Mouse (Mus musculus): ENCODE measurements around the gene Ap5z1. TPM values are rescaled to one million over a fixed set of nuclear protein-coding genes. Genes with fewer than 3 reads are reported as not detected.

The Ap5z1 gene
- polyA plus RNA-seq, 1 experiment, result 6.6 TPM

DNA sequence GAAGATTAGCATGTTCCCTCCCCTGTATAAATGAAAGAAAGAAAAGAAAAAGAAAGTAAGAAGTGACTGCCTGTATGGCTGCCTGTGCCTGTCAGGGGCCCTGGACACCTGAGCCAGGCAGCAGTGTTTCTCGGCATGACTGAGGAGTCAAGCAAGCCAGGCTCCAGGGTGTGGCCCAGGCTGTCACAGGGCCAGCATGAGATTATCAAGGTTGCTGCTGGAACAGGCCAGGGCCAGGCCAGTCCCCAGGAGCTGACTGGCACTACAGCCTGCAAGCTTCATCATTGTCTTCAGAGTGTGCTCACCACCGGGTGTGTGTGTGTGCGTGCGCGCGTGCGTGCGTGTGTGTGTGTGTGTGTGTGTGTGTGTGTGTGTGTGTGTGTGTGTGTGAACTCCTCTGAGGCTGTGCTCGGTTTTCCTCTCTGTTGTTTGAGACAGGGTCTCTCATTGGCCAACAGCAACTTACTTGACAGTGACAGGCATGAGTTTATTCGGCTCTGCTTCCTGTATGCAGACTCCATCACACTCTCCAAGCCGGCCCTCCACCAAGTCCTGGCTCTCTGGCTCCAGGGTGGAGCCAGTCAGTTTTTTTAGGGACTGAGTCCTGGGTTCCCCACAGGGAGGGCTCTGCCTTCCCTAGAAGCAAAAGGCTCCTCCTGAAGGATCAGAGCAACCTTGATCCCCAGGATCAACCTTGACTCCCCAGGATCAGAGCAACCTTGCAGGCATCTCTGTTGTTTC is 18.8 kb upstream of the Ap5z1 start:
- Histone ChIP-seq H3K4me3 (ENCODE audit: insufficient read depth, poor library complexity, severe bottlenecking) (no peak overlapping the region), H3K36me3 (ENCODE audit: control insufficient read depth, insufficient read depth) (no peaks in the 10 kb centered on the region), H3K79me2 (ENCODE audit: control insufficient read depth, insufficient read depth) (peaks cover 37% of the 10 kb centered on the region), H3ac (ENCODE audit: control insufficient read depth, insufficient read length, low read depth) (no peak overlapping the region), H3K79me3 (ENCODE audit: low read depth) (peaks cover 4% of the 10 kb centered on the region), H3K27me3 (ENCODE audit: control insufficient read depth, insufficient read depth, insufficient read length) (no peaks in the 10 kb centered on the region)
- TF ChIP-seq FOSL1 (IDR thresholded peaks at IDR 0.05; ENCODE audit: insufficient read depth, low read length, poor library complexity, severe bottlenecking), result no peak
- no peak for TF ChIP-seq USF1 (IDR thresholded peaks at IDR 0.05; ENCODE audit: low read depth)
- no peak for TF ChIP-seq CEBPB (IDR thresholded peaks at IDR 0.05; ENCODE audit: low read depth)
- TF ChIP-seq MYOG (IDR thresholded peaks at IDR 0.05; ENCODE audit: control insufficient read depth, extremely low read depth, insufficient read length), result no peak
- no peak for TF ChIP-seq MYOD1 (IDR thresholded peaks at IDR 0.05; ENCODE audit: control insufficient read depth, insufficient read length, low read depth)
- no peak for TF ChIP-seq CTCF (IDR thresholded peaks at IDR 0.05; ENCODE audit: control insufficient read depth, insufficient read depth, insufficient read length)
- TF ChIP-seq MAX (IDR thresholded peaks at IDR 0.05), result no peak

DNA sequence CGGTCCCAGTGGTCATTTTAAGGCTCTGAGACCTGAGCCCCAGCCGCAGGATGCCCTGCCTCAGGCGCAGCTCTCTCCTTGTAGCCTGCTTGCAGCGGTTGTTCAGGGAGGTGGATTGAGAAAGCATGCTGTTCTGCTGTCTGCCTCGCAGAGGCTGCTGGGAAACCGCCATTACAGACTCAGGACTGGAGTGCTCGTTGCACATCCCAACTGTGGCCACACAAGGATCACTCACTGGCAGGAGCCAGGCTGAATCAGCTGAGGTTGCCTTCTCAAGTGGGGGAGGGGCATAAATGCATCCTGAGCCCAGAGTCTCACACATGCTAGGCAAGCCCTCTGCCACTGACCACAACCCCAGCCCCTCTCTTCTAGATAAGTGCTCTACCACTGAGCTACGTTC is 18.0 kb upstream of the Ap5z1 start:
- Histone ChIP-seq H3K36me3 (ENCODE audit: control insufficient read depth, insufficient read depth) (no peaks in the 10 kb centered on the region), H3K79me3 (ENCODE audit: low read depth) (peaks cover 4% of the 10 kb centered on the region), H3K27me3 (ENCODE audit: control insufficient read depth, insufficient read depth, insufficient read length) (no peaks in the 10 kb centered on the region)

DNA sequence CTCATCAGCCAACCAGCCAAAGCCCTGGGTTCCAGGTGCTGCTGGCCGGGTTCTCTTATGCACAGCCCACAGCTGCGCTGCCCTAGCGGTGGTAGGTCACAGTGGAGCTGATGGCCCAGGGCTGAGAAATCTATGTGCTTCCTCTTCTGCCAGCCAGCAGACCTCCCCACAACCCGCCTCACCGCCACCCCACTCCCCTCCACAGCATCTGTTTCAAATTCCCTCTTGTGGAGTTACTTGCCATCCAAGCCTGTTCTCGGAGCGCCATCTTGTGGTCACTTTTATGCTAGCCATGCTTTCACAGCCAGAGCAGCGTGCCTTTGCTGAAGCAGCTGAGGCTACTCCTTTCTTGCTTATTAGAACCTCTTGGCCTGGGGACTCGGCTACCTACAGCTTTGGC is 15.7 kb upstream of the Ap5z1 start:
- Histone ChIP-seq H3K36me3 (ENCODE audit: control insufficient read depth, insufficient read depth) (peaks cover 4% of the 10 kb centered on the region), H3K27me3 (ENCODE audit: control insufficient read depth, insufficient read depth, insufficient read length) (no peaks in the 10 kb centered on the region), H3K79me2 (ENCODE audit: control insufficient read depth, insufficient read depth) (peaks cover 13% of the 10 kb centered on the region), H3ac (ENCODE audit: control insufficient read depth, insufficient read length, low read depth) (no peak overlapping the region), H3K4me3 (ENCODE audit: insufficient read depth, poor library complexity, severe bottlenecking) (no peak overlapping the region), H3K79me3 (ENCODE audit: low read depth) (peaks cover 2% of the 10 kb centered on the region)
- peak; percentile 89 for TF ChIP-seq MAX (IDR thresholded peaks at IDR 0.05)
- TF ChIP-seq CTCF (IDR thresholded peaks at IDR 0.05; ENCODE audit: control insufficient read depth, insufficient read depth, insufficient read length), result peak; percentile 77
- no peak for TF ChIP-seq MYOG (IDR thresholded peaks at IDR 0.05; ENCODE audit: control insufficient read depth, extremely low read depth, insufficient read length)

More for the DNA sequence above, 18.0 kb upstream of the Ap5z1 start:
- TF ChIP-seq MAX (IDR thresholded peaks at IDR 0.05) (no peak), FOSL1 (IDR thresholded peaks at IDR 0.05; ENCODE audit: insufficient read depth, low read length, poor library complexity, severe bottlenecking) (no peak), CTCF (IDR thresholded peaks at IDR 0.05; ENCODE audit: control insufficient read depth, insufficient read depth, insufficient read length) (no peak), CEBPB (IDR thresholded peaks at IDR 0.05; ENCODE audit: low read depth) (no peak), MYOG (IDR thresholded peaks at IDR 0.05; ENCODE audit: control insufficient read depth, extremely low read depth, insufficient read length) (no peak), MYOD1 (IDR thresholded peaks at IDR 0.05; ENCODE audit: control insufficient read depth, insufficient read length, low read depth) (no peak), USF1 (IDR thresholded peaks at IDR 0.05; ENCODE audit: low read depth) (no peak)
- no peak overlapping the region for H3ac ChIP-seq (ENCODE audit: control insufficient read depth, insufficient read length, low read depth)
- peaks cover 37% of the 10 kb centered on the region for H3K79me2 ChIP-seq (ENCODE audit: control insufficient read depth, insufficient read depth)
- no peak overlapping the region for H3K4me3 ChIP-seq (ENCODE audit: insufficient read depth, poor library complexity, severe bottlenecking)

DNA sequence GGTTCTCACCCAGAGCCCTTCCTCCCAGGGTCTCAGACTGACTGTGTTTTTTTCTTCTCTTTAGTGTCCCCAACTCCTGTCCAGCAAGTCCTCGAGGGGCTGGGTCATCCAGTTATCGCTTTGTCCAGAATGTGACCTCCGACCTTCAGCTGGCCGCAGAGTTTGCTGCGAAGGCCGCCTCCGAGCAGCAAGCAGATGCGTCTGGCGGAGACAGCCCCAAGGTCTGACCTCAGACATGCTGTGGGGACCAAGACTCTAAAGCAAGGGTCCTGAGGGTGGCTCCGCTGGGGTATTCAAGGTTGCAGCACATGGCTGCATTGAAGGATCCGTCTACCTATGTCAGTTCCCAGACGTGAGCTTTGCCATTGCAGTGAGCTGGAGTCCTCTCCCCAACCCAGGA is 15.1 kb upstream of the Ap5z1 start:
- H3K4me3 ChIP-seq (ENCODE audit: insufficient read depth, poor library complexity, severe bottlenecking), result no peak overlapping the region
- H3K36me3 ChIP-seq (ENCODE audit: control insufficient read depth, insufficient read depth), result peaks cover 8% of the 10 kb centered on the region
- H3K79me2 ChIP-seq (ENCODE audit: control insufficient read depth, insufficient read depth), result peaks cover 8% of the 10 kb centered on the region
- H3K27me3 ChIP-seq (ENCODE audit: control insufficient read depth, insufficient read depth, insufficient read length), result no peaks in the 10 kb centered on the region
- TF ChIP-seq MYOD1 (IDR thresholded peaks at IDR 0.05; ENCODE audit: control insufficient read depth, insufficient read length, low read depth) (no peak), CTCF (IDR thresholded peaks at IDR 0.05; ENCODE audit: control insufficient read depth, insufficient read depth, insufficient read length) (no peak), USF1 (IDR thresholded peaks at IDR 0.05; ENCODE audit: low read depth) (no peak), MAX (IDR thresholded peaks at IDR 0.05) (no peak), CEBPB (IDR thresholded peaks at IDR 0.05; ENCODE audit: low read depth) (no peak), FOSL1 (IDR thresholded peaks at IDR 0.05; ENCODE audit: insufficient read depth, low read length, poor library complexity, severe bottlenecking) (no peak), MYOG (IDR thresholded peaks at IDR 0.05; ENCODE audit: control insufficient read depth, extremely low read depth, insufficient read length) (no peak)
- H3K79me3 ChIP-seq (ENCODE audit: low read depth), result peaks cover 2% of the 10 kb centered on the region
- H3ac ChIP-seq (ENCODE audit: control insufficient read depth, insufficient read length, low read depth), result no peak overlapping the region

DNA sequence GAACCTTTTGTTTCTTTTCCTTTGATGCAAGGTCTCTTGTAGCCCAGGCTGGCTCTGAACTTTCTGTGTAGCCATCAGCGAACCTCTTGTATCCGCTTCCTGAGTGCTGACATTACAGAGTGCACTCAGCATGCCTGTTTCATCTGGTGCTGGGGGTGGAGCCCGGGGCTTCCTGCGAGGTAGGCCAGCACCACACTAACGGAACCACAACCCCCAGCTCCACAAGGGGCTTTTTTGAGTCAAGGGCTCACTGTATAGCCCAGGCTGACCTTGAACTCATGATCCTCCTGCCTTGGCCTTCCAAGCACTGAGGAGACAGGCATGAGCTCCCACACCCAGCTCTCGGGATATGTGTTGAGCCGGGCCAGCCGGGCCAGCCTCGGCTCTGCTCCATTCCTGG is 12.9 kb upstream of the Ap5z1 start:
- no peaks in the 10 kb centered on the region for H3K27me3 ChIP-seq (ENCODE audit: control insufficient read depth, insufficient read depth, insufficient read length)
- H3K79me2 ChIP-seq (ENCODE audit: control insufficient read depth, insufficient read depth), result no peaks in the 10 kb centered on the region
- no peak overlapping the region for H3ac ChIP-seq (ENCODE audit: control insufficient read depth, insufficient read length, low read depth)
- peaks cover 8% of the 10 kb centered on the region for H3K36me3 ChIP-seq (ENCODE audit: control insufficient read depth, insufficient read depth)
- H3K79me3 ChIP-seq (ENCODE audit: low read depth), result no peaks in the 10 kb centered on the region
- H3K4me3 ChIP-seq (ENCODE audit: insufficient read depth, poor library complexity, severe bottlenecking), result no peak overlapping the region
- no peak for TF ChIP-seq CEBPB (IDR thresholded peaks at IDR 0.05; ENCODE audit: low read depth)
- TF ChIP-seq MAX (IDR thresholded peaks at IDR 0.05), result no peak
- no peak for TF ChIP-seq USF1 (IDR thresholded peaks at IDR 0.05; ENCODE audit: low read depth)
- TF ChIP-seq FOSL1 (IDR thresholded peaks at IDR 0.05; ENCODE audit: insufficient read depth, low read length, poor library complexity, severe bottlenecking), result no peak
- no peak for TF ChIP-seq CTCF (IDR thresholded peaks at IDR 0.05; ENCODE audit: control insufficient read depth, insufficient read depth, insufficient read length)
- no peak for TF ChIP-seq MYOD1 (IDR thresholded peaks at IDR 0.05; ENCODE audit: control insufficient read depth, insufficient read length, low read depth)

DNA sequence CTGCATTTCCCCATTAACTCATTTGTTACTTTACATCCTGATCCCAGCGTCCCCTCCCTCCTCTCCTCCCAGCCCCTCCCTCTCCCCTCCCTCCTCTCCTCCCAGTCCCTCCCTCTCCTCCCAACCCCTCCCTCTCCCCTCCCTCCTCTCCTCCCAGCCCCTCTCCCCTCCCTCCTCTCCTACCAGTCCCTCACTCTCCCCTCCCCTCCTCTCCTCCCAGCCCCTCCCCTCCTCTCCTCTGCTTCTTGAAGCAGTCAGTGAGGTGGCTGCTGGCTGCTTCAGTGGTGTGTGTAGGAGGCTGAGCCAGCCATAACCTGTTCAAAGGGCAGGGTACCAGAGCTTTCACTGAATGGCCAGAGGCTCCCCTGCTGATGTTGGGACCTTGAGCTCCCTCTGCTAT is 12.0 kb upstream of the Ap5z1 start:
- TF ChIP-seq MYOD1 (IDR thresholded peaks at IDR 0.05; ENCODE audit: control insufficient read depth, insufficient read length, low read depth) (no peak), MYOG (IDR thresholded peaks at IDR 0.05; ENCODE audit: control insufficient read depth, extremely low read depth, insufficient read length) (no peak), USF1 (IDR thresholded peaks at IDR 0.05; ENCODE audit: low read depth) (no peak)
- Histone ChIP-seq H3K36me3 (ENCODE audit: control insufficient read depth, insufficient read depth) (peaks cover 8% of the 10 kb centered on the region), H3K4me3 (ENCODE audit: insufficient read depth, poor library complexity, severe bottlenecking) (no peak overlapping the region), H3K27me3 (ENCODE audit: control insufficient read depth, insufficient read depth, insufficient read length) (no peaks in the 10 kb centered on the region), H3ac (ENCODE audit: control insufficient read depth, insufficient read length, low read depth) (no peak overlapping the region), H3K79me2 (ENCODE audit: control insufficient read depth, insufficient read depth) (no peaks in the 10 kb centered on the region), H3K79me3 (ENCODE audit: low read depth) (no peaks in the 10 kb centered on the region)
